Mouse (Mus musculus): ENCODE results near the gene Ankrd33. TPM values are rescaled to one million over a fixed set of nuclear protein-coding genes. Genes with fewer than 3 reads are reported as not detected.
A peak's percentile ranks its signal among the peaks of the same experiment; 100 is the strongest.

Ankrd33 gene
- polyA plus RNA-seq, 1 experiment from 2014 or later = not detected

GRCm38 (mm10) chr15:101145424-101146099 lies 30.0 kb downstream of the Ankrd33 start:
- H3K27ac ChIP-seq (ENCODE audit: low read depth, low read length) = no peak overlapping the region

GRCm38 (mm10) chr15:101146100-101146965 lies 30.8 kb downstream of the Ankrd33 start:
- H3K4me1 ChIP-seq (ENCODE audit: control insufficient read depth, insufficient read depth, low read length) = no peaks in the 10 kb centered on the region
- H3K36me3 ChIP-seq (ENCODE audit: control insufficient read depth, insufficient read depth, low read length) = no peaks in the 10 kb centered on the region
- H3K4me2 ChIP-seq (ENCODE audit: low read depth, low read length) = no peak overlapping the region
- H3K27ac ChIP-seq (ENCODE audit: low read depth, low read length) = no peak overlapping the region
- no peak for ATAC-seq (ENCODE audit: low read depth)
- no peak overlapping the region for H3K9ac ChIP-seq (replicated peaks; ENCODE audit: low read depth, low read length)
- no peak overlapping the region for H3K4me3 ChIP-seq (ENCODE audit: low read depth, low read length)
- 71% methylated on average over 15 of the region's 15 CpGs for WGBS
- H3K9me3 ChIP-seq (ENCODE audit: control insufficient read depth, low read length) = no peaks in the 10 kb centered on the region
- H3K27me3 ChIP-seq (ENCODE audit: control insufficient read depth, insufficient read depth, low read length) = no peaks in the 10 kb centered on the region

More at GRCm38 (mm10) chr15:101145424-101146099, 30.0 kb downstream of the Ankrd33 start:
- Histone ChIP-seq H3K36me3 (ENCODE audit: control insufficient read depth, insufficient read depth, low read length) (no peaks in the 10 kb centered on the region), H3K4me2 (ENCODE audit: low read depth, low read length) (no peak overlapping the region), H3K4me3 (ENCODE audit: low read depth, low read length) (no peak overlapping the region), H3K27me3 (ENCODE audit: control insufficient read depth, insufficient read depth, low read length) (no peaks in the 10 kb centered on the region), H3K9ac (replicated peaks; ENCODE audit: low read depth, low read length) (no peak overlapping the region), H3K4me1 (ENCODE audit: control insufficient read depth, insufficient read depth, low read length) (no peaks in the 10 kb centered on the region), H3K9me3 (ENCODE audit: control insufficient read depth, low read length) (no peaks in the 10 kb centered on the region)
- peak; percentile 92 for ATAC-seq (ENCODE audit: low read depth)
- WGBS = 12% methylated on average over 19 of the region's 19 CpGs

- Histone ChIP-seq H3K27ac (ENCODE audit: low read depth, low read length) (no peak overlapping the region), H3K36me3 (ENCODE audit: control insufficient read depth, insufficient read depth, low read length) (no peaks in the 10 kb centered on the region), H3K9ac (replicated peaks; ENCODE audit: low read depth, low read length) (no peak overlapping the region), H3K4me3 (ENCODE audit: low read depth, low read length) (no peak overlapping the region), H3K27me3 (ENCODE audit: control insufficient read depth, insufficient read depth, low read length) (no peaks in the 10 kb centered on the region), H3K9me3 (ENCODE audit: control insufficient read depth, low read length) (no peaks in the 10 kb centered on the region), H3K4me1 (ENCODE audit: control insufficient read depth, insufficient read depth, low read length) (no peaks in the 10 kb centered on the region), H3K4me2 (ENCODE audit: low read depth, low read length) (no peak overlapping the region)
- WGBS = 81% methylated on average over 16 of the region's 16 CpGs
- no peak for ATAC-seq (ENCODE audit: low read depth)
Observed at GRCm38 (mm10) chr15:101147115-101147909, 31.8 kb downstream of the Ankrd33 start.

GRCm38 (mm10) chr15:101147910-101148273 lies 32.3 kb downstream of the Ankrd33 start:
- Histone ChIP-seq H3K36me3 (ENCODE audit: control insufficient read depth, insufficient read depth, low read length) (no peaks in the 10 kb centered on the region), H3K9me3 (ENCODE audit: control insufficient read depth, low read length) (no peaks in the 10 kb centered on the region), H3K4me2 (ENCODE audit: low read depth, low read length) (no peak overlapping the region), H3K4me3 (ENCODE audit: low read depth, low read length) (no peak overlapping the region), H3K9ac (replicated peaks; ENCODE audit: low read depth, low read length) (no peak overlapping the region), H3K27ac (ENCODE audit: low read depth, low read length) (no peak overlapping the region), H3K4me1 (ENCODE audit: control insufficient read depth, insufficient read depth, low read length) (no peaks in the 10 kb centered on the region), H3K27me3 (ENCODE audit: control insufficient read depth, insufficient read depth, low read length) (no peaks in the 10 kb centered on the region)
- no peak for ATAC-seq (ENCODE audit: low read depth)
- WGBS = 75% methylated on average over 6 of the region's 6 CpGs

GRCm38 (mm10) chr15:101148604-101149003 lies 33.0 kb downstream of the Ankrd33 start:
- no peak overlapping the region for H3K4me3 ChIP-seq (ENCODE audit: low read depth, low read length)
- ATAC-seq (ENCODE audit: low read depth) = no peak
- no peaks in the 10 kb centered on the region for H3K9me3 ChIP-seq (ENCODE audit: control insufficient read depth, low read length)
- H3K4me2 ChIP-seq (ENCODE audit: low read depth, low read length) = no peak overlapping the region
- 81% methylated on average over 6 of the region's 6 CpGs for WGBS
- H3K36me3 ChIP-seq (ENCODE audit: control insufficient read depth, insufficient read depth, low read length) = no peaks in the 10 kb centered on the region
- no peaks in the 10 kb centered on the region for H3K27me3 ChIP-seq (ENCODE audit: control insufficient read depth, insufficient read depth, low read length)
- H3K9ac ChIP-seq (replicated peaks; ENCODE audit: low read depth, low read length) = no peak overlapping the region
- H3K4me1 ChIP-seq (ENCODE audit: control insufficient read depth, insufficient read depth, low read length) = no peaks in the 10 kb centered on the region
- H3K27ac ChIP-seq (ENCODE audit: low read depth, low read length) = no peak overlapping the region

GRCm38 (mm10) chr15:101151409-101152261 lies 36.1 kb downstream of the Ankrd33 start:
- WGBS = 78% methylated on average over 9 of the region's 9 CpGs
- H3K9ac ChIP-seq (replicated peaks; ENCODE audit: low read depth, low read length) = no peak overlapping the region

GRCm38 (mm10) chr15:101154700-101155616 lies 39.4 kb downstream of the Ankrd33 start:
- ATAC-seq (ENCODE audit: low read depth) = no peak
- H3K36me3 ChIP-seq (ENCODE audit: control insufficient read depth, insufficient read depth, low read length) = no peaks in the 10 kb centered on the region
- H3K9ac ChIP-seq (replicated peaks; ENCODE audit: low read depth, low read length) = no peak overlapping the region
- no peak overlapping the region for H3K27ac ChIP-seq (ENCODE audit: low read depth, low read length)
- H3K9me3 ChIP-seq (ENCODE audit: control insufficient read depth, low read length) = no peaks in the 10 kb centered on the region
- H3K4me1 ChIP-seq (ENCODE audit: control insufficient read depth, insufficient read depth, low read length) = no peaks in the 10 kb centered on the region
- WGBS = 82% methylated on average over 7 of the region's 7 CpGs
- H3K27me3 ChIP-seq (ENCODE audit: control insufficient read depth, insufficient read depth, low read length) = no peaks in the 10 kb centered on the region
- H3K4me3 ChIP-seq (ENCODE audit: low read depth, low read length) = no peak overlapping the region
- no peak overlapping the region for H3K4me2 ChIP-seq (ENCODE audit: low read depth, low read length)

More at GRCm38 (mm10) chr15:101151409-101152261, 36.1 kb downstream of the Ankrd33 start:
- H3K9me3 ChIP-seq (ENCODE audit: control insufficient read depth, low read length) = no peaks in the 10 kb centered on the region
- H3K27ac ChIP-seq (ENCODE audit: low read depth, low read length) = no peak overlapping the region
- H3K27me3 ChIP-seq (ENCODE audit: control insufficient read depth, insufficient read depth, low read length) = no peaks in the 10 kb centered on the region
- no peaks in the 10 kb centered on the region for H3K36me3 ChIP-seq (ENCODE audit: control insufficient read depth, insufficient read depth, low read length)
- H3K4me2 ChIP-seq (ENCODE audit: low read depth, low read length) = no peak overlapping the region
- no peak for ATAC-seq (ENCODE audit: low read depth)
- no peaks in the 10 kb centered on the region for H3K4me1 ChIP-seq (ENCODE audit: control insufficient read depth, insufficient read depth, low read length)
- H3K4me3 ChIP-seq (ENCODE audit: low read depth, low read length) = no peak overlapping the region
